Mouse (Mus musculus): ENCODE measurements at regions not wholly inside any gene's neighbourhood (a gene's known extent, or its start where the extent isn't known, plus 50 kb on each side); places are given as distances from the start of the nearest gene placed in this dataset.
"Not testable (repeated sequence)": the region's sequence is repeated elsewhere in the genome, so short reads cannot be mapped to it uniquely, and the experiment has no call there.

DNA sequence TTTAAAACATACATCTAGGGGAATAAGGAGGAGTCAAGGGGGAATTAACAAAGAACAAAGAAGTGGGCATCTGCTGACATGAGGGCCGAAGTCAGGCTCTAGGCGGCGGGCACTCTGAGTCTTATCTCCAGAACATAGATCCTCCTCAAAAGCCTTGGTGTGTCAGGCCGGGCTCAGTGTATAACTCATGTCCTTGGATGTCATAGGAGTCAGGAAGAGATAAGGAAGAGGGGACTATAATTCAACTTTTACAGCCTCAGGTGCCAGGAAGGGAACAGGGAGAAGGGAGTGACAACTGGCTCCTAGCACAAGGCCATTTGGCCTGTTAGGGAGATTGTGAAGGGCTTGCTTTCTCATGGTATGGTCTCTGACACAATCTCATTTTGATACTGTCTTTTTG lies 185.9 kb upstream of the Ube2e2 start:
- DNase-seq (ENCODE audit: low read depth) = not testable (repeated sequence)

DNA sequence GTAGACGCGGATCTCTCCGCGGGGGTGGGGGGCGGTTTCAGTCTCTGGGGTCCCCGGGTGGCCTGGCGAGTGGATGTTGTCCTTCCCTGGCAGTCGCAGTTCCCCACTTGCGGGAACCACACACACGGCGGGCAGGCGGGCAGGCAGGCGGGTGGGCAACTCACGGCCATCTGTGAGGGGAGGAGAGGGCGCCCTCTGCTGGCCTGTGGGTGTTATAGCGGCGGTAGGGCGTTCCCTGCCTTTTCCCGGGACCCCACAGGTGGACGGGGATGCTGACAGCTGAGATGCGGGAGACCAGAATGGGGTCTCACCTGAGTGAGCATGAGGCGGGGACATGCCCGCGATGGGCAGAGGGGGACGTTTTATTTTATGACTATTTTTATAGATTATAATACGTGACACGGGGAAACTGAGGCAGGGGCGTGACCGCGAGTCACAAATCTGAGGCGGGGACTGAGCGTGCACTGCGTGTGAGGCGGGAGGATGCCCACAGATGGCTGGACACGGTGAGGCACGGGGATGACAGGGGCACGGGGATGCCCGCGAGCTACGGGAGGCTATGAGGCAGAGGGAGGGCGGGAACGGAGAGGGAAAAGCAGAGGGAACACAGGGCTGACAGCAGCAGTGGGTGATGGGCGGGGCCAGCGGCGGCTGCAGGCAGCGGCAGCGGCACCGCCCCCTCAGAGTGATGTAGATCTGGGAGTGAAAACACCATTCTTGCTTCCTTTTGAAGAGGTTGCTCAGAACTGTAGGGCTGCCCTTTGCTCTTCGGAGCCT lies 148.1 kb upstream of the Ube2e2 start:
- no peak for DNase-seq (ENCODE audit: low read depth)

DNA sequence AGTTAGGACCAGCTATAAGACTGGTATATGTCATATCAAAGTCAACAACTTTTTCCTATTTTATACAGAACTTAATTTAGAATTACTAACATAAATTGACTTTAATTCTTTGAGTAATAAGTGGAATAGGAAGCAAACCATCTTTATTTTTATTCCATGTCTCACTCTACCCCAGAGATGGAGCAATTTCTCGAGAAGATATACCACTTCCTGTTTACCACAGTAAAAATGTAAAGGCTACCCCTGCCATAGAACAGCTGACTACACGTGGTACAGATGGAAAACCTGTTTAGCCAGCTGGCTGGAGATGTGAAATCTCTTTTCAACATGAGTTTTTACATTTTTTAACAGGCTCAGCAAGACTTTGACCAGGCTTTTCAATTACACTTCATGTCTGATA lies 126.0 kb upstream of the Ube2e2 start:
- DNase-seq (ENCODE audit: low read depth) = no peak

DNA sequence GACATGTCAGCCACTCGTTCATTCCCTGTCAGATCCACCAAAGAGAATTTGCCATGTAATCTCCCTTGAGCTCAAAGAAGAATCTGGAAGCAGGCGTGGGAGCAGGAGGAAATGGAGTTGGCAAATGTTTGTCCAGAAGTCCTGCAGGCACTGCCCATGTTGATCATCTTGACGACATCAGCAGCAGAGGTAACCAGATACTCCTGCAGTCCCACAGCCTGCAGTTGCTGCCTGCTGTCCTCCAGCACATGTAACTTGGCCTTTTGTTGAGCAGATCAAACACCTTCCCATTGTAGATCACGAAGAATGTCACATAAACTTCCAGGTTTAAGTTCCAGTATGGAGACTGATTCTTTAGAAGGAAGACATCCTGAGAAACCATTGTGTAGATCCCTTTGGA lies 121.3 kb upstream of the Ube2e2 start:
- no peak for DNase-seq (ENCODE audit: low read depth)

DNA sequence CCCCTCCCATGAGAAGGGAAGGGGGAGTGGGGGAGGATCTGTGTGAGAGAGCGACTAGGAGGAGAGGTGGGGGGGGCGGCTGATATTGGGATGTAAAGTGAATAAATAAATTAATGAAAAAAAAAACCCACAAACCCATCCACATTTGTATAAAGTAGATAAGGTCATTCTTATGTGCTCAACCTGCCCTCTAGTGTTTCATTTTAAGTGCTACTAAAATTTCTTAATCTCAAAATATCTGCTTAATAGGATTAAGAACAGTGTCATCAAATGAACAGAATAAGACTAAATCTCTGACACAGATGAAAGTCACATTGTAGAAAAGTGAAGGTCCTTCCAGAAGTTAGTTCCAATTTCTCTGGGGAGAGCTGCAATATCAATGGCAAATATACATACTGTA lies 119.5 kb upstream of the Ube2e2 start:
- DNase-seq (ENCODE audit: low read depth) = not testable (repeated sequence)

DNA sequence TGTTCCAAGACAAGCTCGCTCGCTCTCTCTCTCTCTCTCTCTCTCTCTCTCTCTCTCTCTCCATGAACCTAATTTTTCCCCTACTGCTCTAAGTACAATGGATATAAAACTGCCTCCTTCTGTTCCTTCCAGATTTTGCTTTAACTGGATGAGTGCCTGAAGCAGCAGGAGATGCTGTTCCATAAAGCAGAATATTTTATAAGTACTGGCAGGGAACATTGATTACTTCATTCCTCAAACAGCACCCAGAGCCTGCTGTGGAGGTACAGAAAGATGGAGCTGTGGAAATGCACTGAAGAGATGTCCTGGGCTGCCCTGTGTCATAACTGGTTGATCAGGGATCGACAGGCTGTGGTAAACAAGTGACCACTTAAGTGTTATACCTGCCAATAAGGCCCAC lies 89.8 kb upstream of the Ube2e2 start:
- no peak for DNase-seq (ENCODE audit: low read depth)

DNA sequence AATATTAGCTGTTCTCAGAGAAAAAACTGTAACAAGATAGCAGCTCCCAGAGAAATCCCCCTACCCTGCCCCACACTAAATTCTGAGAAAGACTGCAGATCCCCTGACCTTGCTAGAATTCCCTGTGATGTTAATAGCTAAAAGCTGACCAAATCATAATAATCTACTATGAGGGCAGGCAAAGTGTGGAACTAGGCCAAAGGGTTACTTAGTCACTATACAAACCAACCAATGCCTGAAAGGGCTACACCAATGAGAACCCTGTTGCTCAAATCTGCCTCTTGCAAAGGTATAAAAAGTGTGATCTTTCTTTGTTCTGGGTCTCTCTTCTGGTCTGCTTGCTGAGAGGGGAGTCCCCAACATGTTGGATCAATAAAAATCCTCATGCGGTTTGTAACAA lies 69.8 kb upstream of the Ube2e2 start:
- DNase-seq (ENCODE audit: low read depth) = peak; percentile 27

DNA sequence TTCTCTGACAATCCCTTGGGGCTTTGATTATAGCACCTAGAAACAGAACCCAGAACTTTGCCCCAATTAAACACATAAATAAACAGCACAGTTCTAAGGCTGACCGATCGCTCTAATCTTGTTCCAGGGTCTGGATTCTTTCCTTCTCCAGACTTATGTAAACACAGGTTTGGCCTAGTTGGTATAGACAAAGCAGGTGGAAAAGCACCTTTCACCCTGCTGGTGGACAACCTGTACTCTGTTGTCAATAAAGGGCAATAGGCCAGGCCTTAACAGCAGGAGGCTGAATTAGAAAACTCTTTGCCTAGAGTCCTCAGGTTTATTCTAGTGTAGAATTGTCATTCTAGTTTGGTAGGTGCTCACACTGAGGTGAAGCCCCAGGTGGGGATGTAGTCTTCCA lies 69.2 kb upstream of the Ube2e2 start:
- DNase-seq (ENCODE audit: low read depth) = no peak
